Mouse (Mus musculus) lung, adult 2 months (tissue): ENCODE results near the gene Akap12. TPM values are rescaled to one million over a fixed set of nuclear protein-coding genes. Genes with fewer than 3 reads are reported as not detected.

Experiments
- DNase-seq: peaks from one replicate; pipeline ENCODE4 v3.0.0; 2022
- H3K4me1 ChIP-seq: fragments of 200-500 bp; 2 replicates; pipeline ENCODE4 v1.6.1; 2011; ENCODE audit warnings: low read length; ENCODE audit not compliant: control insufficient read depth, insufficient read depth
- H3K4me3 ChIP-seq: fragments of 200-500 bp; replicated peaks from 2 replicates; pipeline ENCODE3; 2011; ENCODE audit warnings: low read depth, mild to moderate bottlenecking, control low read depth, low read length; ENCODE audit errors: extremely low read depth
- CTCF ChIP-seq: fragments of 200-500 bp; IDR thresholded peaks from 2 replicates; pipeline ENCODE4 v1.5.1; 2011; ENCODE audit warnings: mild to moderate bottlenecking, low read length, control low read depth; ENCODE audit not compliant: insufficient read depth
- POLR2A ChIP-seq: fragments of 200-500 bp; IDR thresholded peaks from 2 replicates; pipeline ENCODE4 v1.6.1; 2011; ENCODE audit warnings: low read depth, mild to moderate bottlenecking, control low read depth, low read length, borderline replicate concordance; ENCODE audit errors: extremely low read depth
- WGBS: fragments of 180-500 bp; shearing (Covaris S2); methylation state at CpG from one replicate; pipeline ENCODE4 v1.1.7; 2018; 5-methylcytosine and 5-hydroxymethylcytosine counted together
- polyA plus RNA-seq: library from polyadenylated mRNA; depleted of rRNA; stranded (reverse); fragments of >200 nt; gene quantifications from 2 replicates; pipeline ENCODE4 v1.2.3, GENCODE M21; 2012

Gene Akap12
- polyA plus RNA-seq, 1 experiment: 26.9 TPM

DNA sequence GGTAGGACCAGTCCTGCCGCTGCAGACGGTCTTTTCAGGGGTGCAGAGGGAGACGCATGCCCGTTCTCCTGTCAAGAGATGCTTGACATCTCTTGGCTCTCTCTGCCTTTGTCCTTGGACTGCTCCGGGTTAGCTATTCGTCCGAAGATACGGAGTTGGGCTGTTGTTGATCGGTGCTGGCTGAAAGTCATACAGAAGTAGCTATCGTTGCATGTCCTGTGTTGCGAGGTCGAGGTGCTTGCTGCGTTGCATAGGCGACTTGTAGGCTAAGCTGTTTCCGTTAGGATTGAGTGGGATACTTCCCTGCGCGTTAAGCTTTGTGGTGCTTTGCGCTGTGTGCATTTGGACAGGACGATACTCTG, 122.2 kb downstream of the Akap12 start:
- H3K4me3 ChIP-seq: peak overlapping the region; percentile 30
- TF ChIP-seq POLR2A: 0 out of 2 replicates have a peak, but pooled peaks have one; percentile 9
- TF ChIP-seq CTCF: no peak
- H3K4me1 ChIP-seq: peaks cover 22% of the 10 kb centered on the region
- 0% methylated on average over 19 of the region's 19 CpGs for WGBS
- DNase-seq: peak; percentile 41

DNA sequence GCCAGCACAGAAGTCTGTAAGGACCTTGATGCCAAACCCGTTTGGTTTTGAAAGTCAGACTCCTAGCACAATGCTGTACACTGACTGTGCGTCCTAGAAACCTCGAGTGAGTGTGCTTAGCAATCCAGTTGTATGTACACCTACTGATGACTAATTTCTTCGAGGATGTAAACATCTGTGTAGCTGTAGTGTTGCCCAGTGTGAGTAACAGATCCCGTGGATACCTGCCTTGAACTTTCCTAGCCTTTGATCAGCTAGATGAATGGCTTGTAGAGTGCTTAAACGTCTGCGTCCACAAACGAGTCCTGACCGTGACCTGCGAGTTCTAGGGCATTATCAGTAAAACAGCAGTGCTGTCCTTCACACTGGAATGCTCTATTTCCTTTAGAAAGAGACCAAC, 122.9 kb downstream of the Akap12 start:
- 3% methylated on average over 10 of the region's 10 CpGs for WGBS
- TF ChIP-seq CTCF: no peak
- TF ChIP-seq POLR2A: no peak
- peaks cover 22% of the 10 kb centered on the region for H3K4me1 ChIP-seq
- H3K4me3 ChIP-seq: peak overlapping the region; percentile 19
- DNase-seq: no peak

GRCm38 (mm10) chr10:4389461-4390112, 123.4 kb downstream of the Akap12 start:
- Histone ChIP-seq H3K4me3 (peak overlapping the region; percentile 9), H3K4me1 (peaks cover 22% of the 10 kb centered on the region)
- TF ChIP-seq CTCF (no peak), POLR2A (no peak)
- WGBS: 30% methylated on average over 5 of the region's 5 CpGs
- DNase-seq: no peak

GRCm38 (mm10) chr10:4390550-4390949, 124.4 kb downstream of the Akap12 start:
- no peak for DNase-seq
- Histone ChIP-seq H3K4me3 (no peak overlapping the region), H3K4me1 (peaks cover 27% of the 10 kb centered on the region)
- TF ChIP-seq CTCF (no peak), POLR2A (no peak)
- WGBS: 50% methylated on average over 2 of the region's 2 CpGs

DNA sequence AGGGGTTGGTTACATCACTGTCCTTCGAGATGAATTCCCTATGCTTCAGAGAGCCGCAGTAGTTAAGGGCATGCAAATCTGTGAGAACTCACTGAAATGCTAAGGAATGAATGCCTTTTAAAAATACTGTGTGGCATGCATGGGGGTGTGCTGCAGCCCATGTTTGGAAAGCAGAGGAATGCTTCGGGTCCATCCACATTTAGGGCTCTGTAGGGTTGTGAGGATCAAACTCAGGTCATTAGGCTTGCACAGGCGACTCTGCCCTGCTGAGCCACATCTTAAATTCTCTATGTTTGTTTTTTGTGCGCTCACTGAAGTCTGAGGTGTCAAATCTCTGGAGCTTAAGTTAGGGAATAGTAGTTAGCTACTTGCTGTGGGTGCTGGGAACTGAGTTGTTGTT, 124.9 kb downstream of the Akap12 start:
- Histone ChIP-seq H3K4me1 (peaks cover 27% of the 10 kb centered on the region), H3K4me3 (no peak overlapping the region)
- WGBS: 49% methylated on average over 5 of the region's 5 CpGs
- TF ChIP-seq POLR2A (no peak), CTCF (no peak)
- DNase-seq: no peak

- peaks cover 27% of the 10 kb centered on the region for H3K4me1 ChIP-seq
- peak; percentile 34 for DNase-seq
- H3K4me3 ChIP-seq: no peak overlapping the region
- no peak for TF ChIP-seq POLR2A
- peak; percentile 64 for TF ChIP-seq CTCF
- 16% methylated on average over 6 of the region's 6 CpGs for WGBS
Measured at GRCm38 (mm10) chr10:4391851-4392250, 125.7 kb downstream of the Akap12 start.

DNA sequence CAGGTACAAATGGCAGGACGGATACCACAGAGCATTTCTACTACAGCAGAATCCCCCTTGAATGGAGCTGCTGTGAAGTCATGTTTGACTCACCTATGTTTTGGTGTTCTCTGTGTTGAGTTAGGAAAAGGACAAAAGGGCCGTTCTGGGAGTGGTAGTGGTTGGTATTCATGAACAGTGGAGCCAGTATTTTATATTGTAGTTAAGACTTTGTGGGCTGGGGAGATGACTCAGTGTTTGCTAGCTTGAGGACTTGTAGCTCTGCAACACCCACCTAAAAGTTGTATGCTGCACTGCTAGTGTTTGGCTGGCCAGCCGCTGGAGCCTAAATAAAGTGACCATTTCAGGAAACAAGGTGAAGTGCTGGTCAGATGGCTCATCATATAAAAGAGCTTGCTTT, 129.1 kb downstream of the Akap12 start:
- TF ChIP-seq CTCF (no peak), POLR2A (no peak)
- no peak for DNase-seq
- H3K4me1 ChIP-seq: peaks cover 16% of the 10 kb centered on the region
- H3K4me3 ChIP-seq: no peak overlapping the region
- whole genome bisulfite sequencing: 66% methylated on average over 3 of the region's 3 CpGs

DNA sequence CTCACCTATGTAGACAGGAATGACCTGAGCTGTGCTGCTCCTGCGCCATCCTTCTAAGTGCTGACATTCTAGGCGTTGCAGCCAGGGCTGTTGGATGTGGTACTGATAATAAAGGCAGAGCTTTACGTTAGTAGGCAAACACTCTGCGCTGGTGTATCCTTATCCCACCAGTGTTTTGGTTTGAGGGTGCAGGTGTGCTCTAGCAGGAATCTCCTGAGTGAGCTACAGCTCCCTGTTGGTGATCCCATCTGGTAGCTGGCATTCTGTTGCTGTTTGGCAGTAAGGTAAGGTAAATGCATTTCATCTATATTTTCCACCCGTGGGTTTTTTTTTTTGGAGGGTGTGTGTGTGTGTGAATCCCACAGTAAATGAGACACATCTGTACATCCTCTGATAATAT, 131.9 kb downstream of the Akap12 start:
- TF ChIP-seq CTCF (no peak), POLR2A (no peak)
- no peak overlapping the region for H3K4me3 ChIP-seq
- no peak for DNase-seq
- H3K4me1 ChIP-seq: peaks cover 6% of the 10 kb centered on the region
- 79% methylated on average over 5 of the region's 5 CpGs for WGBS

- Histone ChIP-seq H3K4me1 (no peaks in the 10 kb centered on the region), H3K4me3 (no peak overlapping the region)
- DNase-seq: no peak
- 54% methylated on average over 5 of the region's 5 CpGs for WGBS
- peak; percentile 48 for TF ChIP-seq CTCF
- no peak for TF ChIP-seq POLR2A
Measured at GRCm38 (mm10) chr10:4404895-4405491, 138.8 kb downstream of the Akap12 start.

- no peak for DNase-seq
- H3K4me1 ChIP-seq: no peaks in the 10 kb centered on the region
- no peak for TF ChIP-seq CTCF
- no peak for TF ChIP-seq POLR2A
- no peak overlapping the region for H3K4me3 ChIP-seq
- WGBS: 83% methylated on average over 5 of the region's 5 CpGs
Measured at GRCm38 (mm10) chr10:4405511-4405910, 139.3 kb downstream of the Akap12 start.
